Mouse (Mus musculus): Measurements from ENCODE around the gene Olfr747. TPM values are rescaled to one million over a fixed set of nuclear protein-coding genes. Genes with fewer than 3 reads are reported as not detected.

Olfr747 gene
- polyA plus RNA-seq (2012; fragmentation: generic; extraction: Trizol), result not detected

GRCm38 (mm10) chr14:50693106-50693505 is at the start of gene Olfr747:
Gene Olfr747 (minus strand): TSS chr14:50693206.

GRCm38 (mm10) chr14:50707073-50707472 is 14.1 kb upstream of the Olfr747 start, which contains the start of gene Olfr748:
Gene Olfr748 (plus strand): TSS chr14:50707373.

GRCm38 (mm10) chr14:50646783-50647182 is 46.2 kb downstream of the Olfr747 start, which contains the start of gene Olfr746:
Gene Olfr746 (plus strand): TSS chr14:50647083.

GRCm38 (mm10) chr14:50639088-50639487 is 53.9 kb downstream of the Olfr747 start, which contains the start of gene Olfr745:
Gene Olfr745 (plus strand): TSS chr14:50639388.

Other genes with a start within 250 kb of the Olfr747 start
- not detected for gene Olfr740, start 247.7 kb downstream of the Olfr747 start, polyA plus RNA-seq (2012; fragmentation: generic; extraction: Trizol)
- gene Olfr741, start 220.5 kb downstream of the Olfr747 start, polyA plus RNA-seq (2012; fragmentation: generic; extraction: Trizol), result not detected
- not detected for gene Olfr742, start 189.6 kb downstream of the Olfr747 start, polyA plus RNA-seq (2012; fragmentation: generic; extraction: Trizol)
- not detected for gene Olfr743, start 171.4 kb downstream of the Olfr747 start, polyA plus RNA-seq (2012; fragmentation: generic; extraction: Trizol)
- gene Olfr744, start 78.3 kb downstream of the Olfr747 start, polyA plus RNA-seq (2012; fragmentation: generic; extraction: Trizol), result not detected
- gene Olfr745, start 53.8 kb downstream of the Olfr747 start, polyA plus RNA-seq (2012; fragmentation: generic; extraction: Trizol), result not detected
- not detected for gene Olfr746, start 46.1 kb downstream of the Olfr747 start, polyA plus RNA-seq (2012; fragmentation: generic; extraction: Trizol)
- not detected for gene Olfr748, start 14.2 kb upstream of the Olfr747 start, polyA plus RNA-seq (2012; fragmentation: generic; extraction: Trizol)
- not detected for gene Olfr749, start 51.9 kb upstream of the Olfr747 start, polyA plus RNA-seq (2012; fragmentation: generic; extraction: Trizol)
- 10 to 100 TPM in 1 of 2 experiments, 1 to 10 TPM in 1; 4.6 to 27.5 TPM for gene Ttc5, start 92.3 kb upstream of the Olfr747 start, polyA plus RNA-seq (2012; fragmentation: generic; extraction: Trizol)
- not detected for gene Ccnb1ip1, start 114.5 kb upstream of the Olfr747 start, polyA plus RNA-seq (2012; fragmentation: generic; extraction: Trizol)
- gene Parp2, start 114.6 kb upstream of the Olfr747 start, polyA plus RNA-seq (2012; fragmentation: generic; extraction: Trizol), result 10 to 100 TPM in 1 of 2 experiments, 1 to 10 TPM in 1; 2.8 to 16.9 TPM
- gene Tep1, start 177.4 kb upstream of the Olfr747 start, polyA plus RNA-seq (2012; fragmentation: generic; extraction: Trizol), result 10 to 100 TPM; 12.0 to 25.0 TPM
- under 1 TPM; 0.01 to 0.52 TPM for gene Klhl33, start 204.3 kb upstream of the Olfr747 start, polyA plus RNA-seq (2012; fragmentation: generic; extraction: Trizol)
- 10 to 100 TPM; 34.1 to 57.0 TPM for gene Osgep, start 231.7 kb upstream of the Olfr747 start, polyA plus RNA-seq (2012; fragmentation: generic; extraction: Trizol)
- 100 to 1,000 TPM in 1 of 2 experiments, 10 to 100 TPM in 1; 65.4 to 178 TPM for gene Apex1, start 231.8 kb upstream of the Olfr747 start, polyA plus RNA-seq (2012; fragmentation: generic; extraction: Trizol)
- 10 to 100 TPM; 35.4 to 55.3 TPM for gene Pip4p1, start 237.7 kb upstream of the Olfr747 start, polyA plus RNA-seq (2012; fragmentation: generic; extraction: Trizol)
- 10 to 100 TPM; 21.1 to 92.2 TPM for gene Pnp, start 237.9 kb upstream of the Olfr747 start, polyA plus RNA-seq (2012; fragmentation: generic; extraction: Trizol)